Mouse (Mus musculus): ENCODE data around the gene Obscn. TPM values are rescaled to one million over a fixed set of nuclear protein-coding genes. Genes with fewer than 3 reads are reported as not detected.

The Obscn gene
- total RNA-seq (2014; fragmentation: Nextera tagmentation) (not detected in 2 replicates), total RNA-seq (2017) (0.17 and 0.27 TPM in 2 replicates), polyA plus RNA-seq (2012) (0.11 TPM in 2 replicates)

- Histone ChIP-seq H3K4me1 (ENCODE audit: insufficient read depth, low read depth, low read length) (no peaks in the 10 kb centered on the region), H3K27me3 (ENCODE audit: insufficient read depth, low read length) (peaks cover 41% of the 10 kb centered on the region; the same call in 1 of the 2 replicates), H3K4me3 (ENCODE audit: low read depth, low read length) (no peak within 1 kb of the TSS), H3K9me3 (replicated peaks) (peaks cover 8% of the 10 kb centered on the region), H3K36me3 (replicated peaks) (no peaks in the 10 kb centered on the region)
- no peak for TF ChIP-seq CTCF (IDR thresholded peaks at IDR 0.05; ENCODE audit: low read depth, low read length)
- no peak for TF ChIP-seq POLR2AphosphoS5 (IDR thresholded peaks at IDR 0.05; ENCODE audit: insufficient replicate concordance, low read depth, low read length)
- TF ChIP-seq GATA1 (IDR thresholded peaks at IDR 0.05; ENCODE audit: borderline replicate concordance, low read length), result no peak
- TF ChIP-seq GATA2 (IDR thresholded peaks at IDR 0.05; ENCODE audit: borderline replicate concordance, low read depth, low read length), result no peak
- no peak for TF ChIP-seq TAL1 (conservative IDR thresholded peaks at IDR 0.05; ENCODE audit: low read depth, low read length)
- DNase-seq (ENCODE audit: low spot score), result no peak
- ATAC-seq (ENCODE audit: extremely low read depth, insufficient number of reproducible peaks, low FRiP score, poor library complexity, severe bottlenecking), result no peak
These were observed at the start of gene Obscn for GRCm38 (mm10) chr11:59135904-59136452. Gene Obscn (minus strand): TSS chr11:59136402.

- H3K4me1 ChIP-seq (ENCODE audit: insufficient read depth, low read depth, low read length), result peaks cover 46% of the 10 kb centered on the region
- TF ChIP-seq POLR2AphosphoS5 (IDR thresholded peaks at IDR 0.05; ENCODE audit: insufficient replicate concordance, low read depth, low read length) (no peak), GATA2 (IDR thresholded peaks at IDR 0.05; ENCODE audit: borderline replicate concordance, low read depth, low read length) (no peak), TAL1 (conservative IDR thresholded peaks at IDR 0.05; ENCODE audit: low read depth, low read length) (no peak), GATA1 (IDR thresholded peaks at IDR 0.05; ENCODE audit: borderline replicate concordance, low read length) (no peak), CTCF (IDR thresholded peaks at IDR 0.05; ENCODE audit: low read depth, low read length) (no peak)
- no peaks in the 10 kb centered on the region for H3K27me3 ChIP-seq (ENCODE audit: insufficient read depth, low read length)
- H3K4me3 ChIP-seq (ENCODE audit: low read depth, low read length), result no peak overlapping the region
- H3K36me3 ChIP-seq (replicated peaks), result peaks cover 88% of the 10 kb centered on the region
- ATAC-seq (ENCODE audit: extremely low read depth, insufficient number of reproducible peaks, low FRiP score, poor library complexity, severe bottlenecking) (no peak), DNase-seq (ENCODE audit: low spot score) (no peak)
- no peaks in the 10 kb centered on the region for H3K9me3 ChIP-seq (replicated peaks)
These were observed 49.3 kb upstream of the Obscn start for GRCm38 (mm10) chr11:59185490-59185889.

GRCm38 (mm10) chr11:59183821-59184220 lies 47.6 kb upstream of the Obscn start:
- TF ChIP-seq CTCF (IDR thresholded peaks at IDR 0.05; ENCODE audit: low read depth, low read length) (peak; percentile 59), TAL1 (conservative IDR thresholded peaks at IDR 0.05; ENCODE audit: low read depth, low read length) (no peak), GATA2 (IDR thresholded peaks at IDR 0.05; ENCODE audit: borderline replicate concordance, low read depth, low read length) (no peak), GATA1 (IDR thresholded peaks at IDR 0.05; ENCODE audit: borderline replicate concordance, low read length) (no peak)
- H3K4me1 ChIP-seq (ENCODE audit: insufficient read depth, low read depth, low read length), result peaks cover 30% of the 10 kb centered on the region
- H3K4me3 ChIP-seq (ENCODE audit: low read depth, low read length), result no peak overlapping the region
- no peaks in the 10 kb centered on the region for H3K9me3 ChIP-seq (replicated peaks)
- DNase-seq (ENCODE audit: low spot score) (peak; percentile 51), ATAC-seq (ENCODE audit: extremely low read depth, insufficient number of reproducible peaks, low FRiP score, poor library complexity, severe bottlenecking) (peak; percentile 40; the same call in 1 of the 2 replicates)
- H3K27me3 ChIP-seq (ENCODE audit: insufficient read depth, low read length), result peaks cover 2% of the 10 kb centered on the region; the same call in 1 of the 2 replicates
- H3K36me3 ChIP-seq (replicated peaks), result peaks cover 73% of the 10 kb centered on the region

DNA sequence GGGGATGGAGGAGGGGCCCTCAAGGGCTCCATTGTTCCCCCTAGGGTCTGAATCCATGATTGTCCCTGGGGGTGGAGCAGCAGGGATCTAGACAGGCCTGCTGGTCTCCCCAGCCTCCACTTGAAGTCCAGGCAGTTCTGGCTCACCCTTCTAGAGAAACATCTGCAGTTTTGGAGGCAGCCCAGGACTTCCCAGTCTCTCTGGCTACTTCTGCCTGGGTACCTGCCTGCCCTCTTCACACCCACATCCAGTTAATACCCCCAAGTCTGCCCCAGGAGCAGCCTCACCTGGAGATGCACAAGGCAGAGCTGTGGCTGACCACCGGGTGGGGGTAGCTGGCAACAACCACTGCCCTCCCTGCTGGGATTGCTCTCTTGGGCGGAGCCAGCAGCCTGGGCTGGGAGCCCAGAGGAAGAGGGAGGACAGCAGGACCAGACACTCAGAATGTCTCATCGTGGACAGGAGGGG lies 46.7 kb upstream of the Obscn start, which contains the start of gene Gjc2:
TSS of gene Gjc2 (minus strand) at position 350 of the 468 bp plus-strand sequence.
- DNase-seq (ENCODE audit: low spot score) (no peak), ATAC-seq (ENCODE audit: extremely low read depth, insufficient number of reproducible peaks, low FRiP score, poor library complexity, severe bottlenecking) (no peak)
- Histone ChIP-seq H3K36me3 (replicated peaks) (peaks cover 64% of the 10 kb centered on the region), H3K4me3 (ENCODE audit: low read depth, low read length) (no peak within 1 kb of the TSS), H3K27me3 (ENCODE audit: insufficient read depth, low read length) (peaks cover 3% of the 10 kb centered on the region), H3K4me1 (ENCODE audit: insufficient read depth, low read depth, low read length) (peaks cover 25% of the 10 kb centered on the region; the same call in 1 of the 2 replicates), H3K9me3 (replicated peaks) (no peaks in the 10 kb centered on the region)
- TF ChIP-seq TAL1 (conservative IDR thresholded peaks at IDR 0.05; ENCODE audit: low read depth, low read length) (no peak), GATA2 (IDR thresholded peaks at IDR 0.05; ENCODE audit: borderline replicate concordance, low read depth, low read length) (no peak), POLR2AphosphoS5 (IDR thresholded peaks at IDR 0.05; ENCODE audit: insufficient replicate concordance, low read depth, low read length) (no peak), GATA1 (IDR thresholded peaks at IDR 0.05; ENCODE audit: borderline replicate concordance, low read length) (no peak), CTCF (IDR thresholded peaks at IDR 0.05; ENCODE audit: low read depth, low read length) (no peak)

DNA sequence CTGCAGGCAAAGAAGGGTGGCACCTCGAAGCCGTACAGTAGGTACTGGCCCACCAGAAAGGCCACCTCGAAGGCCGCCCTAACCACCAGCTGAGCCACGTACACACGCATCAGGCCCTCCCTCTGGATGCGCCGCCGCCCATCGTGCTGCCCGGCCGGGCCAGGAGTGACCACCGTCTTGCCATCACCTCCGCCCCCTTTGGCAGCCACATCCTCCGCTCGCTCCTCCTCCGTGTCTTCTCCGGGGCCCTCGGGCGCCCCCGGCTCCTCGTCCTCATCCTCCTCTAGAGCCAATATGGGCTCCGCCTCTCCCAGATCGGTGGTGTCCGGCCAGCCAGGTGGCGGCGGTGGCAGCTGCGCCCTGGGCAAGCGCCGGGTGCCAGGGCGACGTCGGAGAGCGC lies 40.7 kb upstream of the Obscn start:
- no peak for ATAC-seq (ENCODE audit: extremely low read depth, insufficient number of reproducible peaks, low FRiP score, poor library complexity, severe bottlenecking)
- peaks cover 20% of the 10 kb centered on the region for H3K27me3 ChIP-seq (ENCODE audit: insufficient read depth, low read length)
- H3K36me3 ChIP-seq (replicated peaks), result peaks cover 4% of the 10 kb centered on the region
- DNase-seq (ENCODE audit: low spot score), result no peak
- H3K4me3 ChIP-seq (ENCODE audit: low read depth, low read length), result no peak overlapping the region
- peaks cover 15% of the 10 kb centered on the region for H3K4me1 ChIP-seq (ENCODE audit: insufficient read depth, low read depth, low read length)
- H3K9me3 ChIP-seq (replicated peaks), result peaks cover 7% of the 10 kb centered on the region
- TF ChIP-seq GATA1 (IDR thresholded peaks at IDR 0.05; ENCODE audit: borderline replicate concordance, low read length) (no peak), POLR2AphosphoS5 (IDR thresholded peaks at IDR 0.05; ENCODE audit: insufficient replicate concordance, low read depth, low read length) (no peak), CTCF (IDR thresholded peaks at IDR 0.05; ENCODE audit: low read depth, low read length) (no peak), TAL1 (conservative IDR thresholded peaks at IDR 0.05; ENCODE audit: low read depth, low read length) (no peak), GATA2 (IDR thresholded peaks at IDR 0.05; ENCODE audit: borderline replicate concordance, low read depth, low read length) (no peak)

- Histone ChIP-seq H3K4me3 (ENCODE audit: low read depth, low read length) (no peak overlapping the region), H3K9me3 (replicated peaks) (peaks cover 7% of the 10 kb centered on the region), H3K27me3 (ENCODE audit: insufficient read depth, low read length) (peaks cover 20% of the 10 kb centered on the region), H3K4me1 (ENCODE audit: insufficient read depth, low read depth, low read length) (peaks cover 15% of the 10 kb centered on the region), H3K36me3 (replicated peaks) (no peaks in the 10 kb centered on the region)
- ATAC-seq (ENCODE audit: extremely low read depth, insufficient number of reproducible peaks, low FRiP score, poor library complexity, severe bottlenecking) (no peak), DNase-seq (ENCODE audit: low spot score) (no peak)
- TF ChIP-seq GATA1 (IDR thresholded peaks at IDR 0.05; ENCODE audit: borderline replicate concordance, low read length), result no peak
- TF ChIP-seq CTCF (IDR thresholded peaks at IDR 0.05; ENCODE audit: low read depth, low read length), result no peak
- TF ChIP-seq POLR2AphosphoS5 (IDR thresholded peaks at IDR 0.05; ENCODE audit: insufficient replicate concordance, low read depth, low read length), result no peak
- no peak for TF ChIP-seq GATA2 (IDR thresholded peaks at IDR 0.05; ENCODE audit: borderline replicate concordance, low read depth, low read length)
- TF ChIP-seq TAL1 (conservative IDR thresholded peaks at IDR 0.05; ENCODE audit: low read depth, low read length), result no peak
These were observed 40.3 kb upstream of the Obscn start for GRCm38 (mm10) chr11:59176475-59176874.
